Mouse (Mus musculus) ES-E14 (cell line): Measurements from ENCODE around the gene Ssna1.

ENCODE experiments used
- MAFK ChIP-seq: IDR thresholded peaks from 2 replicates; pipeline ENCODE4 v1.6.1; 2014; ENCODE audit warnings: mild to moderate bottlenecking, low read depth, low read length, inconsistent platforms; ENCODE audit not compliant: insufficient read depth
- ZC3H11A ChIP-seq: IDR thresholded peaks from 2 replicates; pipeline ENCODE4 v1.6.1; 2012; ENCODE audit warnings: low read depth, mild to moderate bottlenecking, inconsistent platforms, low read length, borderline replicate concordance

DNA sequence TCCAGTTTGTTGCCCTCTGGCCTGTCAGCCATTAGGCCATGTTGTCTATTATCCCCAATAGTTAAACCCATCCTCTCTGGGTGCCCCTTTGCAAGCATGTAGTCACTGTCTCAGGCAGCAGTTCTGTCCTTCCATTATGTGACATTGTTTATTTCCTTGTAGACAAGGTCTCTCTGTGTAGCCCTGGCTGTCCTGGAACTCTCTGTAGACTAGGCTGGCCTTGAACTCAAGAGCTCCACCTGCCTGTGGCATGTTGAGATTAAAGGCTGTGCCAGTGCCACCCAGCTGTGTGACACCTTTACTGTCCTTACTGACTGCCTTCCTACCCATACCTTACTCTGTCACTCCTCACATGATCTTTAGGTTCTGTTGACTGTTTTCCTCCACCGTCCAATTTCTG, 19.9 kb downstream of the Ssna1 start:
- no peak for TF ChIP-seq MAFK
- TF ChIP-seq ZC3H11A = no peak
